Mouse (Mus musculus) kidney, embryonic 16.5 days (tissue): Measurements from ENCODE around the gene Nos1. TPM values are rescaled to one million over a fixed set of nuclear protein-coding genes. Genes with fewer than 3 reads are reported as not detected.
A peak's percentile ranks its signal among the peaks of the same experiment; 100 is the strongest.

Experiments
- ATAC-seq: fragments of 200-750 bp; cut with Nextera tagmentation; 2 replicates; pipeline ENCODE4 v1.8.0; 2017; ENCODE audit warnings: moderate TSS enrichment; ENCODE audit not compliant: low FRiP score, low TSS enrichment
- H3K27ac ChIP-seq: fragments of 300-500 bp; sonication (generic); 2 replicates; pipeline ENCODE4 v1.5.1; 2014; ENCODE audit warnings: low read length
- H3K27me3 ChIP-seq: fragments of 300-500 bp; sonication (generic); 2 replicates; pipeline ENCODE4 v1.6.1; 2014; ENCODE audit warnings: low read length, control low read depth, mixed read lengths; ENCODE audit not compliant: insufficient read depth
- H3K36me3 ChIP-seq: fragments of 300-500 bp; sonication (generic); 2 replicates; pipeline ENCODE4 v1.6.1; 2014; ENCODE audit warnings: low read length, control low read depth, mixed read lengths; ENCODE audit not compliant: insufficient read depth
- H3K4me1 ChIP-seq: fragments of 300-500 bp; sonication (generic); 2 replicates; pipeline ENCODE4 v1.6.1; 2014; ENCODE audit warnings: low read length, control low read depth, mixed read lengths; ENCODE audit not compliant: insufficient read depth
- H3K4me2 ChIP-seq: fragments of 300-500 bp; sonication (generic); replicated peaks from 2 replicates; pipeline ENCODE4 v1.6.1; 2014; ENCODE audit warnings: low read depth, low read length
- H3K4me3 ChIP-seq: fragments of 300-500 bp; sonication (generic); 2 replicates; pipeline ENCODE4 v1.5.1; 2014; ENCODE audit warnings: mild to moderate bottlenecking, low read length
- H3K9ac ChIP-seq: fragments of 300-500 bp; sonication (generic); replicated peaks from 2 replicates; pipeline ENCODE4 v1.6.1; 2014; ENCODE audit warnings: low read length
- H3K9me3 ChIP-seq: fragments of 300-500 bp; sonication (generic); 2 replicates; pipeline ENCODE4 v1.6.1; 2016; ENCODE audit warnings: low read length, control low read depth
- WGBS: fragments of 180-500 bp; shearing (Covaris S2); extraction: QIAGEN DNeasy Blood & Tissue Kit; methylation state at CpG from one replicate; pipeline ENCODE4 v1.1.7; 2014; 5-methylcytosine and 5-hydroxymethylcytosine counted together
- polyA plus RNA-seq: library from polyadenylated mRNA; unstranded; fragments of >200 nt; fragmentation: Nextera tagmentation; extraction: Ambion mirVana; gene quantifications from 2 replicates; pipeline ENCODE4 v1.2.1, GENCODE M21; 2015

The Nos1 gene
- polyA plus RNA-seq, 1 experiment from 2014 or later: 1.1 TPM

GRCm38 (mm10) chr5:117936346-117936745 is 155.5 kb downstream of the Nos1 start:
- Histone ChIP-seq H3K9ac (no peak overlapping the region), H3K36me3 (no peaks in the 10 kb centered on the region), H3K4me2 (no peak overlapping the region), H3K27me3 (0 out of 2 replicates have a peak, but pooled peaks cover 3% of the 10 kb centered on the region), H3K4me3 (no peak overlapping the region), H3K27ac (no peak overlapping the region), H3K4me1 (peaks cover 5% of the 10 kb centered on the region; the same call in 1 of the 2 replicates), H3K9me3 (no peaks in the 10 kb centered on the region)
- no peak for ATAC-seq
- WGBS: 66% methylated on average over 16 of the region's 16 CpGs

- Histone ChIP-seq H3K4me1 (peaks cover 5% of the 10 kb centered on the region; the same call in 1 of the 2 replicates), H3K4me2 (no peak overlapping the region), H3K27ac (no peak overlapping the region), H3K36me3 (no peaks in the 10 kb centered on the region), H3K9me3 (no peaks in the 10 kb centered on the region), H3K4me3 (no peak overlapping the region), H3K9ac (no peak overlapping the region), H3K27me3 (0 out of 2 replicates have a peak, but pooled peaks cover 3% of the 10 kb centered on the region)
- no peak for ATAC-seq
- 82% methylated on average over 3 of the region's 3 CpGs for WGBS
Measured at GRCm38 (mm10) chr5:117937186-117937585, 156.4 kb downstream of the Nos1 start.

- peak; percentile 76 for ATAC-seq
Measured at GRCm38 (mm10) chr5:117938182-117938581, 157.3 kb downstream of the Nos1 start.

GRCm38 (mm10) chr5:117939402-117939801 is 158.6 kb downstream of the Nos1 start:
- 83% methylated on average over 8 of the region's 8 CpGs for WGBS
- no peak for ATAC-seq
- no peak overlapping the region for H3K4me2 ChIP-seq

More at GRCm38 (mm10) chr5:117938182-117938581, 157.3 kb downstream of the Nos1 start:
- peak overlapping the region; percentile 38 for H3K4me3 ChIP-seq
- peaks cover 5% of the 10 kb centered on the region; the same call in 1 of the 2 replicates for H3K4me1 ChIP-seq
- 14% methylated on average over 14 of the region's 14 CpGs for WGBS
- no peaks in the 10 kb centered on the region for H3K36me3 ChIP-seq
- H3K9ac ChIP-seq: peak overlapping the region; percentile 46
- 0 out of 2 replicates have a peak, but pooled peaks cover 3% of the 10 kb centered on the region for H3K27me3 ChIP-seq
- peak overlapping the region; percentile 54 for H3K4me2 ChIP-seq
- no peak overlapping the region for H3K27ac ChIP-seq
- no peaks in the 10 kb centered on the region for H3K9me3 ChIP-seq

GRCm38 (mm10) chr5:117941552-117941951 is 160.7 kb downstream of the Nos1 start:
- H3K27ac ChIP-seq: no peak overlapping the region
- no peak overlapping the region for H3K4me3 ChIP-seq
- peaks cover 5% of the 10 kb centered on the region; the same call in 1 of the 2 replicates for H3K4me1 ChIP-seq
- 0 out of 2 replicates have a peak, but pooled peaks cover 3% of the 10 kb centered on the region for H3K27me3 ChIP-seq
- ATAC-seq: no peak
- no peaks in the 10 kb centered on the region for H3K9me3 ChIP-seq
- 78% methylated on average over 3 of the region's 3 CpGs for WGBS
- H3K36me3 ChIP-seq: no peaks in the 10 kb centered on the region
- H3K4me2 ChIP-seq: no peak overlapping the region
- H3K9ac ChIP-seq: no peak overlapping the region

More at GRCm38 (mm10) chr5:117939402-117939801, 158.6 kb downstream of the Nos1 start:
- H3K36me3 ChIP-seq: no peaks in the 10 kb centered on the region
- H3K4me3 ChIP-seq: no peak overlapping the region
- H3K9ac ChIP-seq: no peak overlapping the region
- no peak overlapping the region for H3K27ac ChIP-seq
- 0 out of 2 replicates have a peak, but pooled peaks cover 3% of the 10 kb centered on the region for H3K27me3 ChIP-seq
- H3K4me1 ChIP-seq: peaks cover 5% of the 10 kb centered on the region; the same call in 1 of the 2 replicates
- H3K9me3 ChIP-seq: no peaks in the 10 kb centered on the region

- Histone ChIP-seq H3K9me3 (no peaks in the 10 kb centered on the region), H3K4me2 (no peak overlapping the region), H3K4me3 (no peak overlapping the region), H3K4me1 (no peaks in the 10 kb centered on the region), H3K9ac (no peak overlapping the region), H3K36me3 (no peaks in the 10 kb centered on the region), H3K27ac (no peak overlapping the region), H3K27me3 (no peaks in the 10 kb centered on the region)
- ATAC-seq: no peak
- WGBS: 17% methylated on average over 4 of the region's 4 CpGs
Measured at GRCm38 (mm10) chr5:117946605-117947004, 165.8 kb downstream of the Nos1 start.

GRCm38 (mm10) chr5:117949393-117949792 is 168.6 kb downstream of the Nos1 start:
- Histone ChIP-seq H3K4me3 (no peak overlapping the region), H3K27me3 (no peaks in the 10 kb centered on the region), H3K4me1 (no peaks in the 10 kb centered on the region), H3K36me3 (no peaks in the 10 kb centered on the region), H3K4me2 (no peak overlapping the region), H3K9ac (no peak overlapping the region), H3K9me3 (no peaks in the 10 kb centered on the region), H3K27ac (no peak overlapping the region)
- no peak for ATAC-seq
- 82% methylated on average over 10 of the region's 10 CpGs for WGBS

GRCm38 (mm10) chr5:117953893-117954292 is 173.1 kb downstream of the Nos1 start:
- 79% methylated on average over 12 of the region's 12 CpGs for WGBS
- no peak overlapping the region for H3K27ac ChIP-seq
- H3K36me3 ChIP-seq: no peaks in the 10 kb centered on the region
- no peak overlapping the region for H3K9ac ChIP-seq
- no peaks in the 10 kb centered on the region for H3K27me3 ChIP-seq
- H3K4me3 ChIP-seq: no peak overlapping the region
- ATAC-seq: no peak
- no peaks in the 10 kb centered on the region for H3K9me3 ChIP-seq
- no peak overlapping the region for H3K4me2 ChIP-seq
- peaks cover 6% of the 10 kb centered on the region for H3K4me1 ChIP-seq

GRCm38 (mm10) chr5:117954429-117954828 is 173.6 kb downstream of the Nos1 start:
- H3K9ac ChIP-seq: no peak overlapping the region
- no peak overlapping the region for H3K4me3 ChIP-seq
- H3K27me3 ChIP-seq: no peaks in the 10 kb centered on the region
- no peak for ATAC-seq
- no peak overlapping the region for H3K27ac ChIP-seq
- no peak overlapping the region for H3K4me2 ChIP-seq
- 91% methylated on average over 1 of the region's 1 CpGs for WGBS
- H3K36me3 ChIP-seq: no peaks in the 10 kb centered on the region
- no peaks in the 10 kb centered on the region for H3K9me3 ChIP-seq
- H3K4me1 ChIP-seq: peaks cover 6% of the 10 kb centered on the region

GRCm38 (mm10) chr5:117955675-117956420 is 175.0 kb downstream of the Nos1 start:
- no peaks in the 10 kb centered on the region for H3K36me3 ChIP-seq
- H3K4me3 ChIP-seq: no peak overlapping the region
- 29% methylated on average over 10 of the region's 10 CpGs for WGBS
- no peak overlapping the region for H3K9ac ChIP-seq
- H3K9me3 ChIP-seq: no peaks in the 10 kb centered on the region
- peaks cover 6% of the 10 kb centered on the region for H3K4me1 ChIP-seq
- H3K27ac ChIP-seq: no peak overlapping the region
- no peak overlapping the region for H3K4me2 ChIP-seq
- no peak for ATAC-seq
- no peaks in the 10 kb centered on the region for H3K27me3 ChIP-seq
